Mouse (Mus musculus): ENCODE measurements around the gene Pax1. TPM values are rescaled to one million over a fixed set of nuclear protein-coding genes. Genes with fewer than 3 reads are reported as not detected.

Pax1 gene
- polyA plus RNA-seq, 1 experiment, result not detected

GRCm38 (mm10) chr2:147386949-147387348, 25.2 kb downstream of the Pax1 start:
- H3K36me3 ChIP-seq (ENCODE audit: control insufficient read depth), result no peaks in the 10 kb centered on the region
- peaks cover 11% of the 10 kb centered on the region for H3K9me3 ChIP-seq (ENCODE audit: control insufficient read depth, low read length)
- no peaks in the 10 kb centered on the region for H3K4me1 ChIP-seq (ENCODE audit: control insufficient read depth)
- H3K4me3 ChIP-seq (replicated peaks), result no peak overlapping the region
- no peaks in the 10 kb centered on the region for H3K27me3 ChIP-seq (ENCODE audit: control insufficient read depth)
- no peak for TF ChIP-seq GATA1 (IDR thresholded peaks at IDR 0.05; ENCODE audit: low read length)
- TF ChIP-seq TAL1 (IDR thresholded peaks at IDR 0.05; ENCODE audit: low read length), result no peak

- H3K4me3 ChIP-seq (replicated peaks), result no peak overlapping the region
- no peak for TF ChIP-seq TAL1 (IDR thresholded peaks at IDR 0.05; ENCODE audit: low read length)
- no peak for TF ChIP-seq GATA1 (IDR thresholded peaks at IDR 0.05; ENCODE audit: low read length)
- no peaks in the 10 kb centered on the region for H3K36me3 ChIP-seq (ENCODE audit: control insufficient read depth)
- no peaks in the 10 kb centered on the region for H3K27me3 ChIP-seq (ENCODE audit: control insufficient read depth)
- H3K4me1 ChIP-seq (ENCODE audit: control insufficient read depth), result no peaks in the 10 kb centered on the region
- no peaks in the 10 kb centered on the region for H3K9me3 ChIP-seq (ENCODE audit: control insufficient read depth, low read length)
These were observed 47.6 kb downstream of the Pax1 start for GRCm38 (mm10) chr2:147409323-147409722.

DNA sequence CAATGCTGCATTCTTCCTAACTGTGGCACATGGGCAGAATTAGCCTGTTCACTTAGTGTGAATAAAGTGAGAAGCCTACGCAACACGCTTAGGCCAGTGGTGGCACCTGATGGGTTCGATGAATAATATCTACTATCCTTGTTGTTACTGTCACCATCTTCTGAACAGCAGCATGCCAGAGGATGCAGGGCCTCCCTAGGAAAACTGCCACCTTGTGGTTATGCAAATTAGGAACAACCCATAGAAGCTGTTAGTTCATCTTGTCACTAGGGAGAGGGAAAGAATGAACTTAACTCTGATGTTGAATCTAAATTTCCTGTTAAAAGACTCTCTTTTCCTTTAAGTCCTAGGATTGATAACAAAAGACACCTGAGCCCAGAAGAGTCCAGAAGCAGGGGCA, 53.3 kb downstream of the Pax1 start:
- Histone ChIP-seq H3K36me3 (ENCODE audit: control insufficient read depth) (no peaks in the 10 kb centered on the region), H3K27me3 (ENCODE audit: control insufficient read depth) (no peaks in the 10 kb centered on the region), H3K4me1 (ENCODE audit: control insufficient read depth) (no peaks in the 10 kb centered on the region), H3K4me3 (replicated peaks) (no peak overlapping the region), H3K9me3 (ENCODE audit: control insufficient read depth, low read length) (no peaks in the 10 kb centered on the region)
- TF ChIP-seq TAL1 (IDR thresholded peaks at IDR 0.05; ENCODE audit: low read length), result no peak
- TF ChIP-seq GATA1 (IDR thresholded peaks at IDR 0.05; ENCODE audit: low read length), result no peak

DNA sequence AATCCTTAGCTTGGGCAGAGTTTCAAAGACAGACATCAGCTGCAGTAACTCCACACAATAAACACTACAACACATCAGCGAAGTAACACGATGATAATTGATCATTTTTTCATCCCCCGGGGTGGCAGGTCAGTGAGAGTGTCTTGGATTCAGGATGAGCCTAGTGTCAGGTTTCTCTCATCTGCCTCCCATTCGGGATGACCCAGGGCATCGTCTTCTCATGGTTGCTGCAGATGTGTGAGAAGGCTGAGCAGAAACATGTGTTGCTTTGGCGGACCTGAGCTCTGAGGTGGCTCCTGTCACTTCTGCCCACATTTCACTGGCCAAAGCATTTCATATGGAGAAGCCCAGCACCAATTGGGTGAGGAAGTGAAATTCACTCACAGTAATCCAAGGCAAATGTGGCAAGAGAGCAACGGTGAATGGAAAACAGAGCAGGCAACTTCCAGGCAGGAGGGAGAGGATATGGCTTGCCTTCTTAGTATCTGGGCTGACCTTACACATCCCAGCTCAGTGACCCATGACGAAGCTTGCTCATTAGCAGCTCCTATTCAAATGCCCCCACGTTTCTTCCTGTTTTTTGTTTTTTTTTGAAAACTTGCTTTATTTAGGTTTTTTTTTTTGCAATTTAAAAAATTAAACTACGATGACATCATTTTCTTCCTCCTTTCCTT, 63.0 kb downstream of the Pax1 start:
- no peaks in the 10 kb centered on the region for H3K27me3 ChIP-seq (ENCODE audit: control insufficient read depth)
- H3K4me1 ChIP-seq (ENCODE audit: control insufficient read depth), result no peaks in the 10 kb centered on the region
- peaks cover 5% of the 10 kb centered on the region; the same call in 1 of the 2 replicates for H3K9me3 ChIP-seq (ENCODE audit: control insufficient read depth, low read length)
- H3K36me3 ChIP-seq (ENCODE audit: control insufficient read depth), result no peaks in the 10 kb centered on the region
- no peak overlapping the region for H3K4me3 ChIP-seq (replicated peaks)
- TF ChIP-seq TAL1 (IDR thresholded peaks at IDR 0.05; ENCODE audit: low read length), result no peak
- TF ChIP-seq GATA1 (IDR thresholded peaks at IDR 0.05; ENCODE audit: low read length), result no peak

DNA sequence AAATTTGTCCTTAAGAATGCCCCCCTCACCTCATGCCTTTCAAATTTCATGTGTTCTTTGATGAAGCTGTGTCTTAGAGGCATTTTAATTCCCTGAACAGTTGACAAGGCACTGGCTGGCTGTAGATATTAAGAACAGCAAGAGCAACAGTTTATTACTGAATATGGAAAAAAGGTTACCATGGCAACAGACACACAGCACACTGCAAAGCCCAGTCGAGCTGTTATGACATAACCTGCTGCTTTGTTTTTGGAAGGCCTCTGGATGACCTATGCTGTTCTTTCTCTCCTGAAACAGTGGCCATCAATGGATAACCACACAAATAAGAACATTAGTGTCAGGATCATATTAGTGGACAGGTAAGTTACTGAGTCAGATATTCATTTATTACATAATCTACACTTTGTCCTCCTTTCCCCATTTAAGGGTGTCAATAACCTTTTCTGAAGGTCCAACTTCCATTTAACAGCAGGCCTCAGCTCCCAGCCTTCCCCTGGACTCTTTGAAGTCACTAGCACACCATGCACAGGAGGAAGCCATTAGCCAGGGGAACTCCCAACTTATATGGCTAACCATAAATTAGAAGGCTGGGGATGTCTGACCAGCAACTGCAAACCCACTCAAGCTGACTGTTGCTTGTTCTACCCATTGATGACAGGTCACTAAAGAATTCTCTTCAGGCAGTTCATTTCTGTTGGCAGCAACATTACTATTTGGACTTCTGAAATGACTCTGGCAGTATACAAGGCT, 68.1 kb downstream of the Pax1 start:
- TF ChIP-seq TAL1 (IDR thresholded peaks at IDR 0.05; ENCODE audit: low read length) (no peak), GATA1 (IDR thresholded peaks at IDR 0.05; ENCODE audit: low read length) (no peak)
- no peaks in the 10 kb centered on the region for H3K36me3 ChIP-seq (ENCODE audit: control insufficient read depth)
- H3K4me3 ChIP-seq (replicated peaks), result no peak overlapping the region
- H3K27me3 ChIP-seq (ENCODE audit: control insufficient read depth), result no peaks in the 10 kb centered on the region
- H3K4me1 ChIP-seq (ENCODE audit: control insufficient read depth), result no peaks in the 10 kb centered on the region
- peaks cover 1% of the 10 kb centered on the region; the same call in 1 of the 2 replicates for H3K9me3 ChIP-seq (ENCODE audit: control insufficient read depth, low read length)

GRCm38 (mm10) chr2:147433120-147433519, 71.4 kb downstream of the Pax1 start:
- Histone ChIP-seq H3K9me3 (ENCODE audit: control insufficient read depth, low read length) (no peaks in the 10 kb centered on the region; the same call in 1 of the 2 replicates), H3K36me3 (ENCODE audit: control insufficient read depth) (no peaks in the 10 kb centered on the region), H3K4me1 (ENCODE audit: control insufficient read depth) (no peaks in the 10 kb centered on the region), H3K4me3 (replicated peaks) (no peak overlapping the region), H3K27me3 (ENCODE audit: control insufficient read depth) (no peaks in the 10 kb centered on the region)
- no peak for TF ChIP-seq GATA1 (IDR thresholded peaks at IDR 0.05; ENCODE audit: low read length)
- TF ChIP-seq TAL1 (IDR thresholded peaks at IDR 0.05; ENCODE audit: low read length), result no peak

Other genes starting within 250 kb of the Pax1 start
- gene Nkx2-2, start 167.7 kb upstream of the Pax1 start, polyA plus RNA-seq (2012), result not detected in 2 replicates

Data from erythroblast, embryonic 14.5 days (primary cell).